Mouse (Mus musculus): ENCODE data around the gene Sorcs2. TPM values are rescaled to one million over a fixed set of nuclear protein-coding genes. Genes with fewer than 3 reads are reported as not detected.

Gene Sorcs2
- polyA plus RNA-seq, 1 experiment, result 5.7 TPM

DNA sequence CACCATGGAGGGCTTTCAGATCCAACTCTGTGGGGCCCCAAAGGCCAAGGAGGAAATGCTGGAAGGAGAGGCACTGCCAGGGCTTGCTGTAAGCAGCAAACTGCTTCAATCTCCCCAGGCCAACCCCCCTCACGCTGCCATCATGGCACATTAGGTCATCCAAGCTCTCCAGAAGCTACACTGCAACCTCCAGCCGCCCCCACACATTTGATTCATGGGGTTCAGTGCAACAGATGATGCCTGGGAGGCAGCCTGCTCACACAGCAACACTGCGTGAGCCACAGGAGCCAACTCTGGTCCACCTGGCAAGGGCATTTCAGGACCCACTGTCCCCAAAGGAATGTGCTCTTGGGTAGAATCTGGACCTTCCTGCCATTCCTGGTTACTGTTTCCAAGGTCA lies 21.9 kb upstream of the Sorcs2 start:
- no peak overlapping the region for H3K4me3 ChIP-seq (ENCODE audit: control insufficient read depth, insufficient read depth, low read length)
- no peaks in the 10 kb centered on the region for H3K27me3 ChIP-seq (ENCODE audit: control insufficient read depth, insufficient read depth, low read length)
- no peaks in the 10 kb centered on the region for H3K36me3 ChIP-seq (ENCODE audit: control insufficient read depth, insufficient read depth, low read length)
- no peak for TF ChIP-seq CTCF (IDR thresholded peaks at IDR 0.05; ENCODE audit: borderline replicate concordance, control insufficient read depth, extremely low read depth, insufficient read depth, low read length, poor library complexity)
- TF ChIP-seq POLR2A (IDR thresholded peaks at IDR 0.05; ENCODE audit: control insufficient read depth, extremely low read depth, insufficient read depth, low read length, poor library complexity), result no peak
- no peak overlapping the region for H3K27ac ChIP-seq (ENCODE audit: control insufficient read depth, insufficient read depth, low read length)
- WGBS, result 90% methylated on average over 3 of the region's 3 CpGs
- peaks cover 5% of the 10 kb centered on the region for H3K4me1 ChIP-seq (replicated peaks; ENCODE audit: control insufficient read depth, insufficient read depth, low read length)
- no peak for DNase-seq

DNA sequence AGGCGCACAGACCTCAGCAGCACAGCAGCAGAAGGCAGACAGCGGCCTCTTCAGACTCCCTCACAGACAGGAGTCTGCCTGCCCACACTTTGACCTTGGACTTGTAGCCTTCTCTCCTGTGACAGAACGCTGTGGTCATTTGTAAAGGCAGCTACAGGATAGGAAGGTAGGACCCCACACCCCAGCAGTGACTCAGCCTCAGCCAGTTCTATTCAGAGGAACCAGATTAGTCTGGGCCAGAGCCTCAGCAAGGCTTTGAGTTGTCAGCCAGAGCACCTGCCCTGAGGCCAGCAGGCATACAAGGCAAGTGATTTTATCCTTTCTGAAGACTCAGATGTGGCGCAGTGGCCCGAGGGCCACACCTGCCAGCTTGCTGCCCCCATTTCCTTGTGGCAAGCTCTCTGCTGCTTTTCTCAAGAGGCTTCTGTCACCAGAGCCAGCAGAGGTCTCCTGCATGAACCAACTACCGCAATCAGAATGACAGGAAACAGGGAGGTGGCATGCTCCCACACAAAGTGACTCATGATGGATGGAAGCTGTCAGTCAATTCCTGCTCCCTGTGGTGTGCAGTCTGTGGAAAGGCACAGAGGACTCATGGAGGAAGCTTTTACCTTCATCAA lies 16.9 kb upstream of the Sorcs2 start:
- no peak for TF ChIP-seq CTCF (IDR thresholded peaks at IDR 0.05; ENCODE audit: borderline replicate concordance, control insufficient read depth, extremely low read depth, insufficient read depth, low read length, poor library complexity)
- H3K27ac ChIP-seq (ENCODE audit: control insufficient read depth, insufficient read depth, low read length), result no peak overlapping the region
- no peak overlapping the region for H3K4me3 ChIP-seq (ENCODE audit: control insufficient read depth, insufficient read depth, low read length)
- DNase-seq, result no peak
- H3K4me1 ChIP-seq (replicated peaks; ENCODE audit: control insufficient read depth, insufficient read depth, low read length), result peaks cover 10% of the 10 kb centered on the region
- H3K36me3 ChIP-seq (ENCODE audit: control insufficient read depth, insufficient read depth, low read length), result no peaks in the 10 kb centered on the region
- WGBS, result 29% methylated on average over 6 of the region's 6 CpGs
- no peaks in the 10 kb centered on the region for H3K27me3 ChIP-seq (ENCODE audit: control insufficient read depth, insufficient read depth, low read length)

DNA sequence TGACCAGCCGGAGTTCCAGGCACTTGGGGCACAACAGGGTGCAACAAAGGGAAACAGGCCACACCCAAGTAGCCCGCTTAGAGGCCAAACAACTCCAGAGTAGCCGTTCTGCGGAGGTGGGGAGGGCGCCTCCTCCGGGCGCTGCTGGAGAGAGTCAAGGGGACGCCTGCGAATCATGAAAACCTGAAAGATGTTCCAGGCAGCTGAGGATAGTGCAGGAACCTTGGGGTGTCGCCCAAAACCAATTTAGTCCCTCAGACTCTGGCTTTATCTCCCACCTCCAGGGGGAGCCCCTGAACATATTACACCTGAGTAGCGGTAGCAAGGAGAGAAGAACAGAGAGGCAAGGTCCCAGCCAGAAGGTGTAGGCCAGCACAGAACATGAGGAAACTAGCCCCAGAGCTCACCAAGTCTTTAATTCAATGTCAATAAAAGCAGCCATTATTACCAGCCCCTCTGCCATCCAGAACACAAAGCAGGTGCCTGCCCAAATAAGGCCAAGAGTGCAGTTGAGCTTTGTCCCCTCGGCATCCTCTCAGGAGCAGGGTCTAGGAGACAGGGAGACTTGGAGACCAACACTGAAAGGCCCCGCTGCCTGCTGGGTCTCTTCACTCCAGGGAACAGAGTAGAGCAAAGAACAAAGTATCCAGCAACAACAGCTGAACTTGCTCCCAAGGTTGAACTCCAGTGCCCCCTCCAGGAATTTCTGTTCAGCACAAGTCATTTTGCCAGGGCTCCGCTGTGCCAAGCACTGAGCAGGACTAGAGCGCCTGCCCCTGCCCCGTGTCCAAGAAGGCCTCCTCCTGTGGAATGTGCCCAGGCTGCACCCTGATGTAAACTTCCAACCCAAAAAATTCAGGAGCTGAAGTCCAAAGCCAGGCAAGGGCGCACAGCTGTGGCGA lies 775 bp upstream of the Sorcs2 start:
- H3K4me1 ChIP-seq (replicated peaks; ENCODE audit: control insufficient read depth, insufficient read depth, low read length), result peaks cover 11% of the 10 kb centered on the region
- WGBS, result 25% methylated on average over 18 of the region's 18 CpGs
- no peak overlapping the region for H3K27ac ChIP-seq (ENCODE audit: control insufficient read depth, insufficient read depth, low read length)
- H3K4me3 ChIP-seq (ENCODE audit: control insufficient read depth, insufficient read depth, low read length), result no peak overlapping the region
- no peaks in the 10 kb centered on the region for H3K27me3 ChIP-seq (ENCODE audit: control insufficient read depth, insufficient read depth, low read length)
- DNase-seq, result peak; percentile 77
- no peaks in the 10 kb centered on the region for H3K36me3 ChIP-seq (ENCODE audit: control insufficient read depth, insufficient read depth, low read length)
- TF ChIP-seq CTCF (IDR thresholded peaks at IDR 0.05; ENCODE audit: borderline replicate concordance, control insufficient read depth, extremely low read depth, insufficient read depth, low read length, poor library complexity) (peak; percentile 46; the same call in 1 of the 2 replicates), POLR2A (IDR thresholded peaks at IDR 0.05; ENCODE audit: control insufficient read depth, extremely low read depth, insufficient read depth, low read length, poor library complexity) (no peak)

DNA sequence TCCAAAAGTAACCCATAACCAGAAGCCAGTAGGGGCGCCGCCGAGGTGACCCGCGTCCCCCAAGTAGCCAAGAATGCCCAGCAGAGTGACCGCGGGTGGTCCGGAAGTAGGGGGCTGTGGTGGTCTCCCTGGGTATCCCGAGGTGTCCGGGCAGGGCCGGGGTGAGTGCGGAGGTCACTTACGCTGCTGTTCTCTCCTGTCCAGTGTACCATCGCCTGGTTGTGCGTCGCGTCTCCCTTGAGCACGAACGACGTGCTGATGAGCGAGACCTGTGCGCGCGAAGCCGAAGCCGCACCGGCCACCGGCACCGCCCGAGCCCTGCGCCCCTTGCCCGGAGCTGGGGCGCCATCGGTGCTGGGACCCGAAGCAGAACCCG lies 567 bp downstream of the Sorcs2 start:
- Histone ChIP-seq H3K36me3 (ENCODE audit: control insufficient read depth, insufficient read depth, low read length) (no peaks in the 10 kb centered on the region), H3K4me3 (ENCODE audit: control insufficient read depth, insufficient read depth, low read length) (peak overlapping the region; percentile 63), H3K4me1 (replicated peaks; ENCODE audit: control insufficient read depth, insufficient read depth, low read length) (peaks cover 20% of the 10 kb centered on the region), H3K27ac (ENCODE audit: control insufficient read depth, insufficient read depth, low read length) (no peak overlapping the region), H3K27me3 (ENCODE audit: control insufficient read depth, insufficient read depth, low read length) (no peaks in the 10 kb centered on the region)
- TF ChIP-seq POLR2A (IDR thresholded peaks at IDR 0.05; ENCODE audit: control insufficient read depth, extremely low read depth, insufficient read depth, low read length, poor library complexity) (no peak), CTCF (IDR thresholded peaks at IDR 0.05; ENCODE audit: borderline replicate concordance, control insufficient read depth, extremely low read depth, insufficient read depth, low read length, poor library complexity) (no peak)
- DNase-seq, result peak; percentile 22
- 5% methylated on average over 36 of the region's 36 CpGs for WGBS

DNA sequence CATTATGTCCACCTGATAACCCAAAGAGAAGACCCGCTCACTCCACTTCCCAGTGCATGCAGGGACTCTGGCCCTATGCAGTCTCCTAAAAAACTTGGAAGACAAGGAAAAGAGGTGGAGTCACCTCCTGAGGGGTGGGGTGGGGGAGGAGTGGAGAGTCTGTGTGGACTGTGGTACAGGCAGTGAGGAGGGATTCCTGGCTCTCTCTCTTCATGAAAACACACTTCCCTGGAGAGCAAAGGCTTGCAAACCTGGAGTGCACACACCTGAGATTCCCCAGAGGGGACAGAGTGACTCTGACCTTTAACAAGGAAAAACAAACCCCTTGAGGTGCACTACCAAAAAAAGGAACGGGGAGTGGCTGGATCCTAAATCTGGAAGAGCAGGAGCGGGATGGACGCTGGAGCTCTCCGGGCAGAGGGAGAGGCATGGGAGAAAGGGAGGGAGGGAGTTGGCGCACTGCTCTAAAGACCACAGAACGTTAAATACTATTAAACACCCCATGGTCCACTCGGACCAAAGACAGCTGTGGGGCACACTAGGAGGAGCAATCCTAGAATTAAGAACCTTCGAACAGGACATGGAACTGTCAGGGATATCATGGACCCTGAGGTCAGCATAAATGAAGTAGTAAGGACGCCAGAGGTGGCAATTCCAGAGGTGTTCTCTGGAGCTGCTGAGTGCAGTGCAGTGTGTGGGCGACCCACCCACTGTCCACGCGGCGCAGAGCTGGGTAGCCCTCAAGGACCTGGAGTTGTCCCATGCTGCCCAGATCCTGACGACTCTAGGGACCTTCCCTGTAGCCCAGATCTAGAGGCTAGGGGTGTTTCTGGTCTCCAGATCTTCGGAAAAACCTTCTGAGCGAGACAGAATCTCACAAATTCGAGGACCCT lies 1.2 kb downstream of the Sorcs2 start:
- TF ChIP-seq POLR2A (IDR thresholded peaks at IDR 0.05; ENCODE audit: control insufficient read depth, extremely low read depth, insufficient read depth, low read length, poor library complexity) (no peak), CTCF (IDR thresholded peaks at IDR 0.05; ENCODE audit: borderline replicate concordance, control insufficient read depth, extremely low read depth, insufficient read depth, low read length, poor library complexity) (no peak)
- H3K4me3 ChIP-seq (ENCODE audit: control insufficient read depth, insufficient read depth, low read length), result no peak overlapping the region

GRCm38 (mm10) chr5:36396011-36396410 lies 1.9 kb downstream of the Sorcs2 start:
- H3K4me3 ChIP-seq (ENCODE audit: control insufficient read depth, insufficient read depth, low read length), result no peak overlapping the region
- H3K27me3 ChIP-seq (ENCODE audit: control insufficient read depth, insufficient read depth, low read length), result no peaks in the 10 kb centered on the region
- peak; percentile 94 for TF ChIP-seq CTCF (IDR thresholded peaks at IDR 0.05; ENCODE audit: borderline replicate concordance, control insufficient read depth, extremely low read depth, insufficient read depth, low read length, poor library complexity)
- TF ChIP-seq POLR2A (IDR thresholded peaks at IDR 0.05; ENCODE audit: control insufficient read depth, extremely low read depth, insufficient read depth, low read length, poor library complexity), result no peak
- DNase-seq, result peak; percentile 87
- no peaks in the 10 kb centered on the region for H3K36me3 ChIP-seq (ENCODE audit: control insufficient read depth, insufficient read depth, low read length)
- no peak overlapping the region for H3K27ac ChIP-seq (ENCODE audit: control insufficient read depth, insufficient read depth, low read length)
- H3K4me1 ChIP-seq (replicated peaks; ENCODE audit: control insufficient read depth, insufficient read depth, low read length), result peaks cover 20% of the 10 kb centered on the region
- WGBS, result 80% methylated on average over 3 of the region's 3 CpGs

More for the DNA sequence above, 1.2 kb downstream of the Sorcs2 start:
- H3K36me3 ChIP-seq (ENCODE audit: control insufficient read depth, insufficient read depth, low read length), result no peaks in the 10 kb centered on the region
- 26% methylated on average over 18 of the region's 18 CpGs for WGBS
- DNase-seq, result no peak
- peaks cover 20% of the 10 kb centered on the region for H3K4me1 ChIP-seq (replicated peaks; ENCODE audit: control insufficient read depth, insufficient read depth, low read length)
- no peaks in the 10 kb centered on the region for H3K27me3 ChIP-seq (ENCODE audit: control insufficient read depth, insufficient read depth, low read length)
- no peak overlapping the region for H3K27ac ChIP-seq (ENCODE audit: control insufficient read depth, insufficient read depth, low read length)

All from thymus, adult 2 months (tissue).